Mouse (Mus musculus) spleen, postnatal 14 days (tissue): ENCODE data around the gene Krtap15.

Source experiments
- DNase-seq, 2 experiments: peaks; one replicate each; pipeline ENCODE4 v3.0.0; 2021 to 2022; ENCODE audit warnings: low spot score in 2 of 2

The Krtap15 gene

DNA sequence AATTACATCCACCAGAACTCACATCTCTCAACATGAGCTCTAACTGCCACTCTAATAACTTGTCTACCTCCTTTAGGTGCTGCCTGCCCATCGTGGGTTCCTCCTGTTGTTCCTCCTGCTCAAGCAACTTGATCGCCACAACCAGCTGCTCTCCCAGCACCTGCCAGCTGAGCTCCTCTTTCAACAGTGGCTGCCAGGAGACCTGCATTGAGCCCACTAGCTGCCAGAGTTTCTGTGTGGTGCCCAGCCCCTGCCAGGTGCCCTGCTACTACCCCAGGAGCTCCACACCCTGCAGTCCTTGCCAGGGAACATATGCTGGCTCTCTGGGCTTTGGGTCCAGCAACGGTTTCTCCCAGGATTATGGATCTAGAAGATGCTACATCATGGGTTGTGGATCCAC is at the start of gene Krtap15:
TSS of gene Krtap15 (plus strand) at position 150 of the 400 bp plus-strand sequence.
- no peak for DNase-seq

DNA sequence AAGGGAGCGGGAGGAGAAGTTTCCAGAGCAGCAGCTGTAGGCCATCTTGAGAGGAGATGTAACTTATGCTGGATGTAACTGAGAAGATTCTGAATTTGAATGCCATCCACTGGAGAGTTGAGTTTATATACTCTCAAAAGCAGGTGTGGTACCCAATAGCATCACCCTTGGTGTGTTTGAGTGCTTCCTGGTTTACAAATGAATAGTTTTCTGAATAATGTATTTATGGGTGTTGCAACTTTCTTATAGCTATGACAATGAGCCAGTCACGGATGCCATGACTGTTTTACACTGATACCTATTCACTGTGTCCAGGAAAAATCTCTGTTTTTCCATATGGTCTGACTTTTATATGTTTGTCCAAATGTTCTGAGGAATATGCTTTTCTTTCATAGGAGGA is 45.9 kb upstream of the Krtap15 start, which contains the start of gene 2310057N15Rik:
TSS of gene 2310057N15Rik (minus strand) at position 101 of the 400 bp plus-strand sequence.
- DNase-seq, result no peak

GRCm38 (mm10) chr16:88777596-88777995 is 42.4 kb upstream of the Krtap15 start, which contains the start of gene Gm5965:
Gene Gm5965 (plus strand): TSS chr16:88777896.
- DNase-seq, result no peak

- no peak for DNase-seq
Observed at GRCm38 (mm10) chr16:88786786-88787185, 33.2 kb upstream of the Krtap15 start.

DNA sequence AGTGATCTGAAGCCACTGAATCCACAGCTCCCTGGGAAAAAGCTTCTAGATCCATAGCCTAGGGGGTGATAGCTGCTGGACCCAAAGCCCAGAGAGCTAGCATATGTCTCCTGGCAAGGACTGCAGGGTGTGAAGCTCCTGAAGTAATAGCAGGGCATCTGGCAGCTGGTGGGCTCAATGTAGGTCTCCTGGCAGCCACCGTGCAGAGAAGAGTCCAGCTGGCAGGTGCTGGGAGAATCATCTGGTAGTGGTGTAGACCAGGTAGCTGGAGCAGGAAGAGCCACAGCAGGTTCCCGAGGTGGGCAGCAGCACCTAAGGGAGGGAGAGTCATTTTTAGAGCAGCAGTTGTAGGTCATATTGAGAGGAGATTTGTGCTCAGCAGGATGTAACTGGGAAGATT is 8.2 kb upstream of the Krtap15 start, which contains the start of gene Gm20741:
TSS of gene Gm20741 (minus strand) at position 394 of the 400 bp plus-strand sequence.
- DNase-seq, result no peak

DNA sequence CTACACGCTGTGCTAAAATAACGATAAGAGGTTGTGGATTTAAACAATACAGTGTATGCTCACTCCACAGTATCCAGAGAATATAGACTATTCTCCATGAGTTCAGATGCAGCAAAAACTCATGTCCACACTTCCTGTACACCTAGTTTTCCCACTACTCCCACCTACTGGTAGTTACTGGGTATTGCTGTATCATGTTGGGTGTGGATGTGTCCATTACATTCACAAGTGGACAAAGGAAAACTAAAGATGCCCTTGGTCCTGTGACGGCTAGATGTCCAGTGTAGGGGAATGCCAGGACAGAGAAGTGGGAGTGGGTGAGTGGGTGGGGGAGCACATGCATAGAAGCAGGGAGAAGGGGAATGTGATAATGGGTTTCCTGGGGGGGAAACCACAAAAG is 3.7 kb downstream of the Krtap15 start:
- DNase-seq, result no peak

DNA sequence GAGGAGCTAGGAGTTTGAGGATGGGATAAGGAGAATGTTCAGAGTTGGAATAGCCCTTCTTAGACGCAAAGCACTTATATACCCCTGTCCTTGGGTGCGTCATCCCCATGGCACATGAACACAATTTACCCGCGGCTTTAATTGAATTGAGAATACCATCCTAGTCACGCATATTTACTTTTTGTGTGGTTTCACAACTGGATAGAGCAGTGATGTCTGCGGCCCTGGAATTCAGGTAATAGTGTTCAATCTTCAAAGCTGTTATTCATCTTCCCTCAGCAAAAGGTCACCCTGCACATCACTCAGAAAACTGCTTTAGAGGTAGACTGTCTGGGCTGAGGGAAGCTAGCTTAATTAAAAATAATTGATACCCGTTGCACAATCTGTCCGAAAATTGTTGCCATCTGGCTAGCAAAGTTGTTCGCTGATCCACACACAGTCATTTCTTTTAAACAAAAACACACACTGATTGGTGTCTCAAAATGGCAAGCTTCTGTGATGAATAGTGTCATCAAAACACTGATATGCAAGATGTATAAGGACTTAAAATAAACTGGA is 6.2 kb downstream of the Krtap15 start, which contains the start of gene Krtap14:
TSS of gene Krtap14 (minus strand) at position 51 of the 558 bp plus-strand sequence.
- no peak for DNase-seq

DNA sequence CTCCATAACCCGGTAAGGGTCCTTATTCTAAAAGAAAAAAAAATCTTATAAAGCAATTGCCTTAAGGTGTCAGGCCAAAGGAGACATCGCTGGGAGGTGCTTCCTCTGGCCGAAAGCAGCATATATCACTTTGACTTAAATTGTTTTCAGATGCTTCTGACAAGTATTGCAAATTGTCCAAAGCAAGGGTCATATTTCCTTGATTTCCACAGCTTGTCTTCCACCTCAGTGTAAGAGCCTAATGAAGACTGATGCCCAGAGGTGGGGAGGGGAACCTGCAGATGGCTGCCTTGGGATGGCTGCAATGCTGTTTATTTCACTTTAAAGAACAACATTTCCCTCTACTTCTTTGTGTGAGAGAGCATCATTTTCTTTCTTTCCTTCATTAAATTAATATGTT is 7.0 kb downstream of the Krtap15 start:
- no peak for DNase-seq

- DNase-seq, result no peak
Observed at GRCm38 (mm10) chr16:88847363-88847762, 27.3 kb downstream of the Krtap15 start.

GRCm38 (mm10) chr16:88848558-88848957 is 28.5 kb downstream of the Krtap15 start:
- DNase-seq, result no peak

GRCm38 (mm10) chr16:88851450-88851849 is 31.4 kb downstream of the Krtap15 start:
- DNase-seq, result no peak

DNA sequence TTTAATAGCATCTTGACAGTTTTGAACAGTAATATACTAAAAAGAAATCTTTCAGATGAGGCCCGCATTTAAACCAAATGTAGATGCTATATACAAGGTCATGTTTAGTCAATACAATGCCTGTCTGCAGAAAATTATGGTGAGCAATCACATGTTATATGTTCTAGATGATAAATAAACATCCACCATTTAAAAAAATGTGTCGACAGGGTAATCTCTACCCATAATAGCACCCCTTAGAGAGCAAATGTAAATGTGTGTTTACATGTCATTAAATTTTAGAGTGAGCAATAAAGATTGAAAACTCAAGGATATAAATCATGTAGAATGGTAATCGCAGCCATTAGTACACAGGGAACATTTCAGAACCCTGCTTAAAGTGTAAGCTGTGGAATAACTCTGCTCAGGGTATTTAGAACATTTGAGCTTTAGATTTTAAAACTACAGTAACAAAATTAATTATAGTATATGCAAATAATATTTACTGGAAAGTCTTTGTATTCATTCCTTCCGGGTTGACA is 44.9 kb downstream of the Krtap15 start:
- DNase-seq, result no peak

DNA sequence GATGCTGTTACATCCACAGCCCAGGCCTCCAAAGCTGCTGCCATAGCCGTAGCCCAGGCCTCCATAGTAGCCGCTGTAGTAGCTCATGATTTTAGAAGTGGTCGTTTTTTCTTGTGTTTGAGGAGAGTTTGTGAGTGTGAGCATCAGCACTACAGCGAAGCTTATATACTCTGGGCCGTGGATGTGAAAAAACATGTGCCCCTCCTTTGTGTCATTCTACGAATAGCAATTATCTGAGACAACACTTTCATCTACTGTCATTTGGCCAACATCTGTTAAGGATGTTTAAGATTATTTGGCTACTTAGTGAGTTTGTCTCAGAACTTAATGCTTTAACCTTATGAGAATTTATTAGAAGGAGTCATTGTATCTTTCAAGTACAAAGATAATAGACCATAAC is 49.3 kb downstream of the Krtap15 start, which contains the start of gene Krtap19-1:
TSS of gene Krtap19-1 (minus strand) at position 101 of the 400 bp plus-strand sequence.
- no peak for DNase-seq

DNA sequence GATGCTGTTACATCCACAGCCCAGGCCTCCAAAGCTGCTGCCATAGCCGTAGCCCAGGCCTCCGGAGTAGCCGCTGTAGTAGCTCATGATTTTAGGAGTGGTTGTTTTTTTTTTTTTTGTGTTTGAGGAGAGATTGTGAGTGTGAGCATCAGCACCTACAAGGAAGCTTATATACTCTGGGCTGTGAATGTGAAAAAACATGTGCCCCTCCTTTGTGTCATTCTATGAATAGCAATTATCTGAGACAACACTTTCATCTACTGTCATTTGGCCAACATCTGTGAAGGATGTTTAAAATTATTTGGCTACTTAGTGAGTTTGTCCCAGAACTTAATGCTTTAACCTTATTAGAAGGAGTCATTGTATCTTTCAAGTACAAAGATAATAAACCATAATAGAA is 54.2 kb downstream of the Krtap15 start, which contains the start of gene Krtap19-2:
TSS of gene Krtap19-2 (minus strand) at position 101 of the 400 bp plus-strand sequence.
- no peak for DNase-seq

- no peak for DNase-seq
Observed at GRCm38 (mm10) chr16:88877938-88878337, 57.9 kb downstream of the Krtap15 start, which contains the start of gene Krtap19-3. Gene Krtap19-3 (minus strand): TSS chr16:88878038.
